Mouse (Mus musculus): Measurements from ENCODE around the gene Eif4enif1.

Gene Eif4enif1

DNA sequence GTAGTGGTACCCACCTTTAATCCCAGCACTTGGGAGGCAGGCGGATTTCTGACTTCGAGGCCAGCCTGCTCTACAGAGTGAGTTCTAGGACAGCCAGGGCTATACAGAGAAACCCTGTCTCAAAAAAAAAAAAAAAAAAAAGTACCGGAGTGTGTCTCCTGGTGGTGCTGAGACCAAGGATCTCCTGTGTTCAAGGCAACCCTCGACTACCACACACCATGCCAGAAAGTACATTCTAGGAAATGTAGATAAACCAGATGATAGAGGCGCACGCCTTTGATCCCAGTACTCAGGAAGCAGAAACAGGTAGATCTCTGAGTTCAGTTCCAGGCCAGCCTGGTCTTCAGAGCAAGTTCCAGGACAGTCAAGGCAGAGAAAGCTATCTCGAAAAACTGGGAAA is 64.9 kb downstream of the Eif4enif1 start:
- DNase-seq (ENCODE audit: low spot score in 2 of 2): no peak

DNA sequence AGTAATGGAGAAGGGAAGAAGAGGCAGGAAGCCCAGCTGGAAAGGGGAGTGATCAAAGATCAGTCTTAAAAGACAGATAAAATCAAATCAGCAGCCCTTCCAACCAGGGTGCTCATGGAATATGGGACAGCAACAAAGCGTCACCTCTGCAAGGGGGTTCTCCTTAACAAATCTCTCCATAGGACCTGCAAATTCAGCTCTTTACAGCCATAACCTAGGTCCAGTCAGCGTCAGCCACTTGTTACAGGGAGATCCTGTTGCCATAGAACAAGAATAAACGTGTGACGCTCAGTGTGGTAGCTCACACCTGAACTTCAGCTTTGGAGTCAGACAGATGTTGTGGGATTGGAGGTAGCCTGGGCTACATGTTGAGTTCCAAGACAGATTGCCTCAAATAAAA is 67.0 kb downstream of the Eif4enif1 start:
- no peak for DNase-seq (ENCODE audit: low spot score in 2 of 2)

DNA sequence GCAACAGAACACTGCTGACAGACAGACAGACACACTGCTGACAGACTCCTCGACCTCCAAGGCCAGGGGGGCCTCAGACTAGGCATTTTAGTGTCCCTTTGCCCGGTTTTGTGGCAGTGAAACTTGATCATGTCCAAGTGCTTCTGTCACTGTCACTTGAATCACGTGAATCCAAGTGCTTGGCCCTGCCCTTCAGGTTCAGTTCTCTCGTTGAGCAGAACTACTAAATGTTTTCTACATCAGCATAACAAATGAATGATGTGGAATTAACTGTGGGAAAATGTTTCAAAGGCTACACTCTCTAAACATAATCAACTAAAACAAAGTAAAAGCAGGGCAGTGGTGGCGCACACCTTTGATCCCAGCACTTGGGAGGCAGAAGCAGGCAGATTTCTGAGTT is 76.2 kb downstream of the Eif4enif1 start:
- no peak for DNase-seq (ENCODE audit: low spot score in 2 of 2)

DNA sequence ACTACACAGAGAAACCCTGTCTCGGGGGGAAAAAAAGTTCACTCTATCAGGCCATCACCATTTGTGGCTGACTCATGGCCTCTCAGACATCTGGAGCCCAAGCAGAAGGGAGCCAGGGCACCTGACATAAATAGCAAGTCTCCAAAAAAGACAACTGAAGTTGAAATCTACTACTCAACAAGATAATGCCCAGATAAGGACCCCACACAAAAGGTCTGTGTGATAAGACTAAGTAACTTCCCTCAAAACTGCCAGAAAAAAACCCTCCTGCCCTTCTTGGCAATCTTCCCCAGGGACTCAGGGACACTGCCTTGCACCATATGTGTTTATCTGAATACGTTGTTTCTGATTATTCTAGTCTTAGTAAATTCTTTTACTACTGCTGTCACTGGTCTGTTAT is 77.5 kb downstream of the Eif4enif1 start:
- no peak for DNase-seq (ENCODE audit: low spot score in 2 of 2)

DNA sequence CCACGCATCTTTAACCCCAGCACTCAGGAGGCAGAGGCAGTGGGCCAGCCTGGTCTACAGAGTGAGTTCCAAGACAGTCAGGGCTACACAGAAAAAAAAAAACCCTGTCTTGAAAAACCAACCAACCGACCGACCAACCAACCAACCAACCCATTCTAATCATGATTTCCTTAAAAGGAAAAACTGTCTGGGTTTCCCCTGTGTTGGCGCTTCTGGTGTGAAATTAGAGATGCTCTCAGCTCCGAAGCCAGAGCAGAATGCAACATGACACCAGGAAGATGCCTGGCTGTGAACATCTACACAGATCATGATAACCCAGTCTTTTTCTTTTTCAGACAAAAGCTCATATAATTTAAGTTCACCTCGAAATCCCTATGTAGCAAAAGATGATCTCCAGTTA is 80.7 kb downstream of the Eif4enif1 start:
- no peak for DNase-seq (ENCODE audit: low spot score in 2 of 2)

DNA sequence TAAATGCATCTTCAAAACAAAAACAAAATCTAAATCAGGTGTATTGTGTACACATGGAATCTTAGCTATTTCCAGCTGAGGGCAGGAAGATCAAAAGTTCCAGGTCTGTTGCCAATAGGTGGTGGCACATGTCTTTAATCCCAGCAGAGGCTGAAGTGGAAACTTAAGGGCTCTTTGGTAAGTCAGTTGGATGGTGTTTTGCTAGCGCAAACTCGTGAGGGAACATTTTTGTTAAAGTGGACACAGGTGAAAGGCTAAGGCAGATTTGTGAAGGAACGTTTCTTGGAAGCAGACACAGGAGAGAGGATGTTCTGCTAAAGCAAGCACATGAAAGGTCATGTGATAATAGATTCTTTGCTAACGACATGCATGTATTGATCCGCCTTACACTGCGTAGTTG is 81.5 kb downstream of the Eif4enif1 start:
- DNase-seq (ENCODE audit: low spot score in 2 of 2): no peak

DNA sequence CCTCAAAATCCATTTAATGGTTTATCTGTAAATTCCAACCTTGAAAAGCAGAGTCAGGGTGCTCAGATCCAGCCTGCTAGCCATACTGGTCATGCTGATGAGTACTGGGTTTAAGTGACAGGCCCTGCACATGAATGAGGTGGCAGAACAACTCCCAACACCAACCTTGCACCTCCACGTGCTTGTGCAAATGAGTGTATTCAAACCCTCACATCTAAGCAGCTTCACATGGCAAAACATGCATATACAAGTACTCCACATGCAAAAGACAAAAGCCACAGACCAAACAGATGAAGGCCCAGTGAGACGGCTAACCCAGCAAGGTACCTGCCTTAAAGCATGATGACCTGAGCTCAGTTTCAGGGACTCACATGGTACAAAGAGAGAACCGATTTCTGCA is 83.7 kb downstream of the Eif4enif1 start:
- no peak for DNase-seq (ENCODE audit: low spot score in 2 of 2)

DNA sequence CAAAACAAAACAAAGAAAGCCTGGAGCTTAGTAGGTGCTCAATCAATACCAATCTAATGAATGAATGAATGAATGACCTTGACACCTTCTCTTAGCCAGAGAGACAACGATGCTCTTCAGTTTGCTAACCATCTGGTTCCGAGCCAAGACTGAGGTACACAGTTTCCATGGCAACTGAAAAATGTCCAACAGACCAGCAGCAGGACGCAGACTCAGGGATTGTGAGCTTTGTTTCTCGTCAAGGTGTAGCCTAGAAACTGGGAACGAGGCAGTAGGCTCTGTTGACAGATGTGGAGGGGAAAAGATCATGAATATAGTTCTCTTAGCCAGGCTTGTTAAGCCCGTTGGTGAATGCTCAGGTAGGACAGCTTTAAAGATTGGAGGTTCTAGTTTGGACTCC is 84.9 kb downstream of the Eif4enif1 start:
- no peak for DNase-seq (ENCODE audit: low spot score in 2 of 2)

DNA sequence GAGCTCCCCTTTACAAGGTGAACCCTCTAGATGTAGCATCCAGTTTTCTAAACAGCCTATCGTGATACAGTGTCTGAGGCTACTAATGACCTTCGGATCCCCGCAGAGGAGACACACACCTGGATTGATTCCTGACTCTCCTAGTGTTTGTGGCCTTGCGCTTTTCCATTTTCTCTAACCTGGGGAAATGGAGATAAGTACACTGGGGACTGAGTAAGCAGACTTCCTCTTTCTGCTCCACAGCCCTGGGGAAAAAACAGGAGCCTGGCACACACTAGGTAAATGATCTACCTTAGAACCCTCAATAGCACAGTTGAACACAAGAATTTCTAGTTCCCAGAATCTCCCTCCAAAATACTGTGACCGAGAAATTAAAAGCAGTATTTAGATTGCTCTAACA is 85.7 kb downstream of the Eif4enif1 start:
- no peak for DNase-seq (ENCODE audit: low spot score in 2 of 2)

DNA sequence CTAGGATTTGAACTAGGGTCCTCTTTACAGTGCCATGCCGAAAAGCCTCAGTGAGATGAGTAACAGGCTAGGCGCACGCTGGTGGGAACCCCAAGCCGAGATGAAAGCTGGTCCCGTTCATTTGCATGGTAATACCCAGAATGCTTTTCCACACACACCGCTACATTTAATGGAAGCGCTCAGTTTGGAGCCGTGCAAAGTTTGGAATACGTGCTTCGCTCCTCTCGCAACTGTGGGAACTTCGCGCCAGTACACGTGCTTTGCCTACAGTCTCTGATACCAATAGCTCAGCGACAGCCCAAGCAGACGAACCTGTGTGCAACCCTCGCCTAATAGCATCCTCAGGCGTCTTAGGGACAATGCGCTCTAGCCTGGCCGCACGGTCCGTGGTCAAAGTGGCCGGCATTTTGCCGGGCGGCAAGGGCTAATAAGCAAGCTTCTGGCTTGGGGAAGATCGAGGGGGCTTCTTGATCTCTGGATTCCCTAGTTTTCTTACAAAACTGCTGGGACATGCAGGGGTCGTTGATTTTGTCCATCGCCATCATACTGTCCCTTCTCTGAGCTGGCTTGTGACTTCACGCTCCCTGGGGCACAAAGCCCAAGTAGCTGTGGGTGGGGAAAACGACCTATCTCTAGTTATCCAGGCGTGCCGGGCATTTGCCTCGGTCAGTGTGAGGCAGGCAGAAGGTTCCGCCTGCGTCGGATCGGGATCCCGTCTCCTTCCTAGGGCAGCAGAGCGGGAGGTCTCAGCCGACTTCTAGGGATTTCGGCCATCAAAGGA is 86.5 kb downstream of the Eif4enif1 start, which contains the start of gene Patz1:
Gene Patz1, plus strand, starts transcription at position 354 of the 781 bp plus-strand sequence.
- DNase-seq (ENCODE audit: low spot score in 2 of 2): peak; percentile 20 to 62

DNA sequence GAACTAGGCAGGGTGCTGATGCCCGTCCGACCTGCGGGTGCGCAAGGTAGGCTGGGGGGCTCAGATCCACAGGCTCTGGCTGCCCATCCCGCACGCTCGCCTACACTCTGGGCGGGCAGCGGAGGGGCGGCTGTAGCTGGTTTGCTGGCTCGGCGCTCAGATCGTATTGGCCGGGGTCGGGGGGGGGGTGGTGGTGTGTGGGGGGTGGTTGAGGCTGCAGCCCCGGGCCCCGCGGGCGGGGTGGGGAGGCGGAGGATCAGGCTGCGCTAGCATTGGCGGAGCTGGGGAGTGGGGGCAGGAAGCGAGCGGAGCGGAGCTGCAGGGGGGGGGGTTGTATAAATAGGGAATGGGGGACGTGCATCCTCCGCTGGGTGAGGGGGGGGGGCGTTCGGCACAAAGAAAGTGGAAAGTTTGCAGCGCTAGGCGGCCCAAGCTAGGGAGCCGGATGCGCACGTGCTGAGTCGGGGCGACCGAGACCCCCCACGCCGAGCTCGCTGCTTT is 87.2 kb downstream of the Eif4enif1 start:
- DNase-seq (ENCODE audit: low spot score in 2 of 2): peak; percentile 53 to 69

DNA sequence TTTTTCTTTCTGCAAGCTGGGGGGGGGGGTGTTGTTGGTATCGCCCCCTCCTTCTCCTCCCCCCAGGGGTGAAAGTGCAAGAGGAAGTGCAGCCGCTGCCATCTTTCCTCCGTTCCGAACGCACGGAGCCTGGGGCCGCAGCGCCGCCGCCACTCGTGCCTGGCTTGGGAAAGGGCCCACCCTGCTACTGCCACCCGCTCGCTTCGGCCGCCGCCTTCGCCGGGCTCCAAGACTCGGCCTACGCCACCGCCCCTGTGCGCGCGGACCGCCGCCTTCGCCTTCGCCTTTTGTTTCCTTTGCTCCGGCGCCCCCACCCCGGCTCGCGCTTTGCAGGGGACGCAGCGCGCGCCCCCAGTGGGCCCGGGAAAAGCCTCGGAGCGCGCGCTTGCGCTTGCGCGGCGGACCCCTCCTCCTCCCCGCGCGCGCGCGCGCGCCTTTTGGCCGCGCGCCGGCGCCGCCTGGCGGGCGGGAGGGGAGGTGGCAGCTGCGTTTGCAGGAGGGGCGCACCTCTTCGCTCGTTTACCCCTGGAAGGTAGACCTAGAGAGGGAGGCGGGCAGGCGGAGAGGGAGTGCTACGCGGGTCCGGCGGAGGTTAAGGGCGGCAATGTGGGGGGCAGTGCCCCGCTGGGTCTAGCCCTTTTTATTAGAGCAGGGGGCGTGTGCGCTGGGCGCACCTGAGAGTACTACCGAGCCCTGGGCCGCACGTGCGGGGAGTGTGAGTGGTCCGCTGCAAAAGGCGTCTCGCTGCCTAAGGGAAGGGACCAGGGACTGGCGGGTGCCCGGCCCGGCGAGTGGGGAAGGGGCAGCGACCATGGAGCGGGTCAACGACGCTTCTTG is 87.8 kb downstream of the Eif4enif1 start:
- DNase-seq (ENCODE audit: low spot score in 2 of 2): peak; percentile 86 to 87

DNA sequence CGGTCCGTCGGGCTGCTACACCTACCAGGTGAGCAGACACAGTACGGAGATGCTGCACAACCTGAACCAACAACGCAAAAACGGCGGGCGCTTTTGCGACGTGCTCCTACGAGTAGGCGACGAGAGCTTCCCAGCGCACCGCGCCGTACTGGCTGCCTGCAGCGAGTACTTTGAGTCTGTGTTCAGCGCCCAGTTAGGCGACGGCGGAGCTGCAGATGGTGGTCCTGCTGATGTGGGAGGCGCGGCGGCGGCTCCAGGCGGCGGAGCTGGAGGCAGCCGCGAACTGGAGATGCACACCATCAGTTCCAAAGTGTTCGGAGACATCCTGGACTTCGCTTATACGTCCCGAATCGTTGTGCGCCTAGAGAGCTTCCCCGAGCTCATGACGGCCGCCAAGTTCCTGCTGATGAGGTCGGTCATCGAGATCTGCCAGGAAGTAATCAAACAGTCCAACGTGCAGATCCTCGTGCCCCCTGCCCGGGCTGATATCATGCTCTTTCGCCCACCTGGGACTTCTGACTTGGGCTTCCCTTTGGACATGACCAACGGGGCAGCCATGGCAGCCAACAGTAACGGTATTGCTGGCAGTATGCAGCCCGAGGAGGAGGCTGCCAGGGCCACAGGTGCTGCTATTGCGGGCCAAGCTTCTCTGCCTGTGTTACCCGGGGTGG is 88.6 kb downstream of the Eif4enif1 start:
- DNase-seq (ENCODE audit: low spot score in 2 of 2): peak; percentile 31 to 44

DNA sequence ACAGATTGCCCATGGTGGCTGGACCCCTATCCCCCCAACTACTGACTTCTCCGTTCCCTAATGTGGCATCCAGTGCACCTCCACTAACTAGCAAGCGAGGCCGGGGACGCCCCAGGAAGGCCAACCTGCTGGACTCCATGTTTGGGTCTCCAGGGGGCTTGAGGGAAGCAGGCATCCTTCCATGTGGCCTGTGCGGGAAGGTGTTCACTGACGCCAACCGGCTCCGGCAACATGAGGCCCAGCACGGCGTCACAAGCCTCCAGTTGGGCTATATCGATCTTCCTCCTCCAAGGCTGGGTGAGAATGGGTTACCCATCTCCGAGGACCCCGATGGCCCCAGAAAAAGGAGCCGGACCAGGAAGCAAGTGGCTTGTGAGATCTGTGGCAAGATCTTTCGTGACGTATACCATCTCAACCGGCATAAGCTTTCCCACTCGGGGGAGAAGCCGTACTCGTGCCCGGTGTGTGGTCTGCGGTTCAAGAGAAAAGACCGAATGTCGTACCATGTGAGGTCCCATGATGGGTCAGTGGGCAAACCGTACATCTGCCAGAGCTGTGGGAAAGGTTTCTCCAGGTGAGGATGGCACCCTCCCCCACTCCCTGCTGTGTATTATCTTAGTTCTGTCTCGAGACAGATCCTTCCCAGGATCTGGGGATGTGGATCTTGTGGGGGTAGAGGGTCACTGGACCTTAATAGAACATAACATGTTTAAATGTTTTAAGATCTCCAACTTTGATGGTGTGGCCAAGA is 89.3 kb downstream of the Eif4enif1 start:
- DNase-seq (ENCODE audit: low spot score in 2 of 2): no peak

DNA sequence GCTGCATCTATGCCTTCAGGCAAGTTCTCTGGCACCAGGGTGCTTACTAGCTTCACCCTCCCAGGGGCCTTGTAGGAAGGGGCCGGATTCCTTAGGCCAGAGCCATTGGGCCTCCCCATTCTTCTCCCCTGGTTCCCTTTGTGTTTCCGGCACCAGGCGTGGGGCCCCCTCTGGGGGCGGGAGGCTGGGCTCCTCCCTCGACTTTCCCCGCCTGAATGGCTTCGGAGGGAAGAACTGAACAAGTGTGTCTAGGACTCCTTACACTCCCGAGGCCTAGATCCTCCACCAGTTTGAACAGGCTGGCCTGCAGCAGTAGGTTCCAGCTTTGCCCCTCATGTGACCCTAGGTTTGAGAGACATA is 89.8 kb downstream of the Eif4enif1 start:
- DNase-seq (ENCODE audit: low spot score in 2 of 2): peak in 1 of 2 experiments; percentile 51

DNA sequence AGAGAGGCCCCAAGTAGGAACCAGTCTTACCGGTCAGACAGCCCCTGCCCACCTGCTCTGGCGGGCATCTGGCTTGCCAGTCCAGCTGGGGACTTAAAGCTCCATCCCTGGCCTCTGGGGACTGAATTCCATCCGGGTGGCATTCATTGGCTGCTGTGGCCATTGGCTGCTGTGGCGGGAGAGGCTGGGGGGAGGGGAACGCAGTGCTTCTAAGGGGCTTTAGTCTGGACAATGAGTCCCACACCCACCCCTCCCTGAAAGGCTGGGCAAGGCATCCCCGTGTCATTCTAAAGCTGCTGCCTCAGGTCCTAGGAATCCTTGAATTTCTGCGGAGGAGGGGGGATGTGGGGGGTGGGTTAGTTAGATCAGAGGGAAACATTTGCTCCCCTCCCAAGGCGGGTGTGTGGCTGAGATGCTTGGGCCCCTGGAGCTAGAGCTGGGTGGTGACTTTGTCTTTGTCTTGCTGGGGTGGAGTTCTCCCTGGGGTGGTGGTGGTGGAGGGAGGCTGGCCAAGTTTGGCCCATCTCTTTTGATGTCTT is 90.6 kb downstream of the Eif4enif1 start:
- no peak for DNase-seq (ENCODE audit: low spot score in 2 of 2)

DNA sequence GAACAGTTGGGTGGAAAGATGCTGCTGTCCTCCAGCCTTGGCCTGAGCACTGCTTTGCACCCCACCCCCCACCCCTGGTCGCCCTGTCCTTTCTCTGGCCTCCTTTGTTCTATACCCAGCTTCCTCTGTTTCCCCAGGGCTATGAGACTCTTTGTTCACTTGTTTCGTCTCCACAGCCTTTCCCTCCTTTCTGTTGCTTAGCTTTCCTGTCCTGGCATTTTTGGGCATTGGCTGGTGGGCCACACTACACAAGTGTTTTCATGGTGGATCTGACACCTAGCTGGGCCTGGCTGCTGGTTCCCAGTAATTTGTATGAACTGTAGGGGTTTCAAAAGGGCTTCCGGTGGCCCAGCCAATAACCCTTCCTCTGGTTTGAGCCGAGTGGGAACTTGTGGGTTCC is 91.2 kb downstream of the Eif4enif1 start:
- no peak for DNase-seq (ENCODE audit: low spot score in 2 of 2)
